Mouse (Mus musculus) kidney, postnatal 36 days (tissue): ENCODE data around the gene Nap1l1.
"Not testable (repeated sequence)": the region's sequence is repeated elsewhere in the genome, so short reads cannot be mapped to it uniquely, and the experiment has no call there.

Experiments used
- DNase-seq, 2 experiments: peaks; one replicate each; pipeline ENCODE4 v3.0.0; 2021 to 2022; ENCODE audit warnings: mixed read lengths in 2 of 2

Gene Nap1l1

GRCm38 (mm10) chr10:111472686-111473510 is at the start of gene Nap1l1:
Nap1l1 (plus strand) TSS chr10:111473223.
- DNase-seq, result peak; percentile 96 to 97

GRCm38 (mm10) chr10:111426491-111426890 is 46.5 kb upstream of the Nap1l1 start:
- DNase-seq, result no peak

GRCm38 (mm10) chr10:111433502-111433901 is 39.5 kb upstream of the Nap1l1 start:
- DNase-seq, result no peak

- DNase-seq, result no peak
Observed at GRCm38 (mm10) chr10:111441034-111441440, 32.0 kb upstream of the Nap1l1 start.

- DNase-seq, result no peak
Observed at GRCm38 (mm10) chr10:111444199-111444598, 28.8 kb upstream of the Nap1l1 start.

GRCm38 (mm10) chr10:111445939-111446671 is 26.9 kb upstream of the Nap1l1 start:
- no peak for DNase-seq

- DNase-seq, result not testable (repeated sequence)
Observed at GRCm38 (mm10) chr10:111446672-111447008, 26.4 kb upstream of the Nap1l1 start.

- DNase-seq, result not testable (repeated sequence)
Observed at GRCm38 (mm10) chr10:111449662-111450061, 23.4 kb upstream of the Nap1l1 start.

- DNase-seq, result no peak
Observed at GRCm38 (mm10) chr10:111451683-111452322, 21.2 kb upstream of the Nap1l1 start.

- no peak for DNase-seq
Observed at GRCm38 (mm10) chr10:111452426-111452825, 20.6 kb upstream of the Nap1l1 start.

GRCm38 (mm10) chr10:111454698-111455308 is 18.2 kb upstream of the Nap1l1 start:
- DNase-seq, result no peak

- DNase-seq, result no peak
Observed at GRCm38 (mm10) chr10:111458088-111458487, 14.9 kb upstream of the Nap1l1 start.

- DNase-seq, result no peak
Observed at GRCm38 (mm10) chr10:111459040-111459439, 14.0 kb upstream of the Nap1l1 start.

GRCm38 (mm10) chr10:111459874-111460273 is 13.1 kb upstream of the Nap1l1 start:
- DNase-seq, result no peak

GRCm38 (mm10) chr10:111460381-111460780 is 12.6 kb upstream of the Nap1l1 start:
- no peak for DNase-seq

- no peak for DNase-seq
Observed at GRCm38 (mm10) chr10:111464833-111465232, 8.2 kb upstream of the Nap1l1 start.

GRCm38 (mm10) chr10:111465409-111465808 is 7.6 kb upstream of the Nap1l1 start:
- no peak for DNase-seq

- no peak for DNase-seq
Observed at GRCm38 (mm10) chr10:111471166-111471565, 1.9 kb upstream of the Nap1l1 start.

- DNase-seq, result peak; percentile 29 to 45
Observed at GRCm38 (mm10) chr10:111473511-111474371, 718 bp downstream of the Nap1l1 start.

GRCm38 (mm10) chr10:111476301-111476700 is 3.3 kb downstream of the Nap1l1 start:
- DNase-seq, result no peak

- peak in 1 of 2 experiments; percentile 19 for DNase-seq
Observed at GRCm38 (mm10) chr10:111476989-111477510, 4.0 kb downstream of the Nap1l1 start.

- DNase-seq, result no peak
Observed at GRCm38 (mm10) chr10:111479599-111479998, 6.6 kb downstream of the Nap1l1 start.
